ENCODE assay signal across 11 mouse cellular contexts in the genomic region with DNA sequence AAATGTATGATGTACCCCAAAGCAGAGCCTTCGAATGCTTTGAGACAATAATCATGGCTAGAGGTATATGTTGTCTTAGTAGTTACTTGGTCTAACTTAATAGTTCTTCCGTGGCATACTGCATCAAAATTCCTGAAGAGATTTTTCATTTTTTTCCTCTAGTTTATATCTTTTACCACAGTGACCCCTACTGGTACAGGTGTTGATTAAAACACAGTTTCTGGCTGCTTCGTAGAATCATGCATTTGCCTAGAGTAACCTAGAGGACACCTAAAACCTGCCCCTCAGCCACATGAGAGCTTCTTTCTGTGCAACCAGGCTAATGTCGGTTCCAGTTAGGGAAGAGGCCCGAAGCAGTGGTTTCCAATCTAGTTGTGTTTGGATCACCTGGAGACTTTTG. TPM values are rescaled to one million over a fixed set of nuclear protein-coding genes. Genes with fewer than 3 reads are reported as not detected.
DNase-seq lines count a peak whose midpoint lies in the region; ATAC-seq and TF ChIP-seq lines count a peak whose summit lies in the region.
"Had no signal": no experiment of that assay in that cellular context is flagged by ENCODE, and none has a peak within 500 bp of the region (broad histone marks: within the 10 kb centered on the region; RNA-seq: fewer than 3 reads in every experiment).

No protein-coding gene starts in this region.

- DNase-seq in frontal cortex, postnatal 10 days (ENCODE audit: low spot score in 2 of 2): no peak
- DNase-seq in liver, adult 2 months (ENCODE audit: extremely low read depth, low read depth, low spot score): peak; percentile 45
- DNase-seq in NIH3T3 (ENCODE audit: low read depth): peak; percentile 78
- peak; percentile 33 for DNase-seq in mesoderm, embryonic 11.5 days (ENCODE audit: low read depth, low spot score)
- DNase-seq in layer of hippocampus, adult 11-12 months (ENCODE audit: low spot score): no peak
- DNase-seq in ovary, postnatal 36 days (ENCODE audit: low spot score): no peak
- DNase-seq: heart, postnatal 14 days had no signal

- no peak overlapping the region for H3K4me2 ChIP-seq in liver, embryonic 12.5 days
- H3K4me2 ChIP-seq: embryonic facial prominence, embryonic 15.5 days had no signal

- H3K9me3 ChIP-seq in liver, embryonic 12.5 days (replicated peaks): no peaks in the 10 kb centered on the region
- H3K9me3 ChIP-seq: embryonic facial prominence, embryonic 15.5 days had no signal

- no peak for TF ChIP-seq POLR2A in liver, adult 2 months (IDR thresholded peaks at IDR 0.05; ENCODE audit: extremely low read depth, insufficient read depth, low read length)

- H3K36me3 ChIP-seq in liver, adult 2 months (ENCODE audit: control insufficient read depth, insufficient read depth, low read length): no peaks in the 10 kb centered on the region
- peaks cover 33% of the 10 kb centered on the region for H3K36me3 ChIP-seq in liver, embryonic 12.5 days

- H3K27me3 ChIP-seq in liver, adult 2 months (ENCODE audit: control insufficient read depth, insufficient read depth, low read length): no peaks in the 10 kb centered on the region
- no peaks in the 10 kb centered on the region; the same call in 1 of the 2 replicates for H3K27me3 ChIP-seq in liver, embryonic 12.5 days (replicated peaks)
- H3K27me3 ChIP-seq: embryonic facial prominence, embryonic 15.5 days had no signal

- ATAC-seq in frontal cortex, adult (ENCODE audit: low TSS enrichment): peak; percentile 69
- no peak for ATAC-seq in liver, embryonic 12.5 days

- H3K4me1 ChIP-seq in liver, adult 2 months (ENCODE audit: control insufficient read depth, insufficient read depth, low read length): no peaks in the 10 kb centered on the region
- H3K4me1 ChIP-seq in liver, embryonic 12.5 days: no peaks in the 10 kb centered on the region
- H3K4me1 ChIP-seq: embryonic facial prominence, embryonic 15.5 days had no signal

- H3K27ac ChIP-seq in liver, adult 2 months (replicated peaks; ENCODE audit: insufficient read depth, low read depth, low read length): no peak overlapping the region
- H3K27ac ChIP-seq in liver, embryonic 12.5 days: no peak overlapping the region
- H3K27ac ChIP-seq: embryonic facial prominence, embryonic 15.5 days had no signal

- H3K4me3 ChIP-seq in liver, adult 2 months (ENCODE audit: insufficient read depth, low read depth, low read length): no peak overlapping the region
- H3K4me3 ChIP-seq in liver, embryonic 12.5 days: no peak overlapping the region
- H3K4me3 ChIP-seq: embryonic facial prominence, embryonic 15.5 days had no signal

- H3K9ac ChIP-seq in liver, adult 2 months (ENCODE audit: low read depth, low read length): no peak overlapping the region
- H3K9ac ChIP-seq in liver, embryonic 12.5 days: no peak overlapping the region
- H3K9ac ChIP-seq: embryonic facial prominence, embryonic 15.5 days had no signal

- TF ChIP-seq CTCF in liver, adult 2 months (IDR thresholded peaks at IDR 0.05; ENCODE audit: low read depth, low read length): peak; percentile 43

- 50% methylated on average over 5 of the region's 5 CpGs for WGBS in liver, adult 2 months
- 52% methylated on average over 5 of the region's 5 CpGs for WGBS in liver, embryonic 12.5 days (ENCODE audit: insufficient replicate concordance)

- H3K79me2 ChIP-seq in liver, adult 2 months (ENCODE audit: control insufficient read depth, insufficient read depth, low read length): no peaks in the 10 kb centered on the region

RNA-seq across cellular contexts. Expression of a gene that starts 14.0 kb away (rescaled TPM):
- 20.5 and 22.3 TPM in 2 replicates for total RNA-seq in liver, adult 2 months (2014; rRNA removed)
- 13.2 and 20.6 TPM in 2 replicates for polyA plus RNA-seq in liver, adult 2 months (2012; rRNA removed)
- polyA plus RNA-seq in liver, embryonic 12.5 days (2016; fragmentation: Nextera tagmentation; extraction: Ambion mirVana): 389 and 394 TPM in 2 replicates

RNA-seq across cellular contexts. Expression of a gene that starts 14.2 kb away (rescaled TPM):
- total RNA-seq in liver, adult 2 months (2014; rRNA removed): not detected in 2 replicates
- polyA plus RNA-seq in liver, adult 2 months (2012; rRNA removed): not detected in 2 replicates
- not detected in 2 replicates for polyA plus RNA-seq in liver, embryonic 12.5 days (2016; fragmentation: Nextera tagmentation; extraction: Ambion mirVana)
- polyA plus RNA-seq: liver, embryonic 16.5 days had no signal

RNA-seq across cellular contexts. Expression of a gene that starts 31.2 kb away (rescaled TPM):
- total RNA-seq in liver, adult 2 months (2014; rRNA removed): 4.9 and 5.9 TPM in 2 replicates
- polyA plus RNA-seq in liver, adult 2 months (2012; rRNA removed): 2.2 and 2.3 TPM in 2 replicates
- polyA plus RNA-seq in liver, embryonic 12.5 days (2016; fragmentation: Nextera tagmentation; extraction: Ambion mirVana): 46.3 and 47.9 TPM in 2 replicates

Comparison
In these comparisons a context has a peak if more than half of its experiments do, and no peak if none do; other contexts are left out.
1. RNA of a gene that starts 14.0 kb away (polyA plus RNA-seq): 389 to 394 TPM in liver, embryonic 12.5 days; 13.2 to 20.6 TPM in liver, adult 2 months; every median in the first group is over 10 times any median in the second.
2. RNA of a gene that starts 31.2 kb away (polyA plus RNA-seq): 46.3 to 47.9 TPM in liver, embryonic 12.5 days; 2.2 to 2.3 TPM in liver, adult 2 months; every median in the first group is over 10 times any median in the second.
3. DNase-seq: peak in liver, adult 2 months (single experiment), NIH3T3 (single experiment) and mesoderm, embryonic 11.5 days (single experiment); none in frontal cortex, postnatal 10 days (0 of 2), layer of hippocampus, adult 11-12 months (single experiment) and ovary, postnatal 36 days (single experiment).